Mouse (Mus musculus) spleen, embryonic (tissue): ENCODE measurements around the gene Prpf18.

Source experiments
- CTCF ChIA-PET: fragments of 350-600 bp; sonication (Branson Sonifier 250); formaldehyde crosslinking; loops from one replicate; lab custom pipeline; 2022; lab: Charles Lee

Gene Prpf18

GRCm38 (mm10) chr2:4615014-4615546 is 36.8 kb downstream of the Prpf18 start:
- CTCF ChIA-PET: no interaction called here

GRCm38 (mm10) chr2:4614276-4614929 is 37.5 kb downstream of the Prpf18 start:
- CTCF ChIA-PET: interaction anchor here (0.7 kb wide), 1 partner anchor 124 kb away, joined by 5 read pairs; no protein-coding TSS in a partner anchor

- CTCF ChIA-PET: no interaction called here
Observed at GRCm38 (mm10) chr2:4611704-4612103, 40.2 kb downstream of the Prpf18 start.

GRCm38 (mm10) chr2:4611295-4611694 is 40.6 kb downstream of the Prpf18 start:
- CTCF ChIA-PET: no interaction called here

GRCm38 (mm10) chr2:4609433-4609832 is 42.5 kb downstream of the Prpf18 start:
- CTCF ChIA-PET: no interaction called here

- CTCF ChIA-PET: interaction anchor here (0.5 kb wide), 1 partner anchor 72 kb away, joined by 3 read pairs; no protein-coding TSS in a partner anchor
Observed at GRCm38 (mm10) chr2:4608253-4608652, 43.7 kb downstream of the Prpf18 start.

- CTCF ChIA-PET: no interaction called here
Observed at GRCm38 (mm10) chr2:4606559-4606958, 45.4 kb downstream of the Prpf18 start.

- CTCF ChIA-PET: no interaction called here
Observed at GRCm38 (mm10) chr2:4603361-4603945, 48.5 kb downstream of the Prpf18 start.

GRCm38 (mm10) chr2:4601034-4601890 is 50.7 kb downstream of the Prpf18 start:
- CTCF ChIA-PET: interaction anchor here (0.6 to 1.2 kb wide), 3 partner anchors 102 to 139 kb away, joined by 3 to 4 read pairs (median 3); no protein-coding TSS in a partner anchor

- CTCF ChIA-PET: no interaction called here
Observed at GRCm38 (mm10) chr2:4596992-4597391, 54.9 kb downstream of the Prpf18 start.

- CTCF ChIA-PET: no interaction called here
Observed at GRCm38 (mm10) chr2:4593878-4594387, 58.0 kb downstream of the Prpf18 start.

- CTCF ChIA-PET: no interaction called here
Observed at GRCm38 (mm10) chr2:4593433-4593832, 58.5 kb downstream of the Prpf18 start.

- CTCF ChIA-PET: no interaction called here
Observed at GRCm38 (mm10) chr2:4592666-4593065, 59.2 kb downstream of the Prpf18 start.

GRCm38 (mm10) chr2:4591647-4592046 is 60.3 kb downstream of the Prpf18 start:
- CTCF ChIA-PET: no interaction called here

- CTCF ChIA-PET: no interaction called here
Observed at GRCm38 (mm10) chr2:4587685-4588409, 64.1 kb downstream of the Prpf18 start.

- CTCF ChIA-PET: no interaction called here
Observed at GRCm38 (mm10) chr2:4586245-4586644, 65.7 kb downstream of the Prpf18 start.

- CTCF ChIA-PET: no interaction called here
Observed at GRCm38 (mm10) chr2:4584252-4584651, 67.7 kb downstream of the Prpf18 start.

GRCm38 (mm10) chr2:4582930-4583329 is 69.0 kb downstream of the Prpf18 start:
- CTCF ChIA-PET: interaction anchor here (0.6 kb wide), 1 partner anchor 64 kb away, joined by 3 read pairs; no protein-coding TSS in a partner anchor

- CTCF ChIA-PET: no interaction called here
Observed at GRCm38 (mm10) chr2:4580666-4581065, 71.2 kb downstream of the Prpf18 start.

- CTCF ChIA-PET: no interaction called here
Observed at GRCm38 (mm10) chr2:4579357-4580068, 72.4 kb downstream of the Prpf18 start.
